Mouse (Mus musculus) embryo, embryonic 10.5 days (tissue): ENCODE data around the gene Cdsn.
"Not testable (repeated sequence)": the region's sequence is repeated elsewhere in the genome, so short reads cannot be mapped to it uniquely, and the experiment has no call there.

Experiments
- DNase-seq: peaks from one replicate; pipeline ENCODE4 v3.0.0-alpha.2; 2015; ENCODE audit warnings: low spot score

Cdsn gene

DNA sequence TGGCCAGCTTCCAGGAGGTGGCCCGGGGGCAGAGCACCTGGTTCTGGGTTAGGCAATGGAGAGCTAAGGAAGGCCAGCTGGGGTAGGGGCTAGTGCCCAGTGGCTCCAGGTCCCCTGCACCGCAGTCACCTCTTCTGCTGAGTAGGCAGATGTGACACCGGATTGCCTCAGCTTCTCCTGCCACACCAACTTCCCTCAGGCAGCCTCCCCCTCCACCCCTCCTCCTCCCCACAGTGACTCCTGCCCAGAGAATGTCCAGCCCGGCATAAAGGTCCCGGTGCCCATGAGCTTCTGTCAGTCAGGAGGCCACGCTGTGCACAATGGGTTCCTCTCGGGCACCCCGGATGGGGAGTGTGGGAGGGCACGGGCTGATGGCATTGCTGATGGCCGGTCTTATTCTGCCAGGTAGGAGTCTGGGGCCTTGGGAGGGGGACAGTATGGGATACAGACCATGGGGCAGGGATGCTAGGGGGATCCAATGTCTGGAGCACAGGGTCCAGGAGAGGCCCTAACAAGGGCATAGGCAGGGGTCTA, at the start of gene Cdsn:
Gene Cdsn (plus strand): TSS at position 248 of the 534 bp plus-strand sequence.
- no peak for DNase-seq

DNA sequence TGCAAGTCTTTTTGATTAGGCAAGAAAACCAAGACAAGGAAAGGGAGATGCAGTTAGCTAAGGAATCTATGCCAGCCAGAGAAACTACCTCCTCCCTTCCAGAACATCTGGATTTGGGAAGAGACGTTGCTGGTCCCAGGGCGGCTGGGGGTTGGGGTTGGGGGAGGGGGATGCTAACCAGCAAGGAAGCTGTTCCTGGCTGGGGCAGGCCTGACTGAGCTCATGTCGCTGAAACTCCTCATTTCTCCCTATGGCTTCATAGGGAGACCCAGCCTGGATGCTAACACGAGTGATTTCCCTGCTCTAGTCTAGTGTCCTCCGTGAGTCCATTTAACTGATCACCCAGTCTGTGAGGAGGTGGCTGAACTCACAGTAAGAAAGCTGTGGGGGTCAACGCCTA, 49.7 kb upstream of the Cdsn start:
- DNase-seq = peak; percentile 36

DNA sequence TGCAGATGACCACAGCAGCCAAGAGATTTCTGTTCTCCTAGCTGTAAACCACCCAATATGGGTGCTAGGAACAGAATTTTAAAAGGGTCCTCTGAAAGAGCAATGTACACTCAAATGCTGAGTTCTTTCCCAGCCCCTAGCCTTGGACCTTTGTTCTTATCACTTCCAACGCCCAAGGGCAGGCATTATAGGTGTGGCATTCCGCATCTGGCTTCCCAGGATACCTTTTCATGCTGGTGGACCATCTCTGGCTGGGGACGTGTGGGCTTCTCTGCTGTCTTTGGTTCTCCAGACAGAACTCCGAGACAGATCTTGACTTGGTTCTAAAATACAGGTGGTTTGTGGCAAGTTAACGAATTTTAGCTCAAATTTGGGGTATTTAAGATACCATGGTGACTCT, 49.2 kb upstream of the Cdsn start:
- DNase-seq = no peak

DNA sequence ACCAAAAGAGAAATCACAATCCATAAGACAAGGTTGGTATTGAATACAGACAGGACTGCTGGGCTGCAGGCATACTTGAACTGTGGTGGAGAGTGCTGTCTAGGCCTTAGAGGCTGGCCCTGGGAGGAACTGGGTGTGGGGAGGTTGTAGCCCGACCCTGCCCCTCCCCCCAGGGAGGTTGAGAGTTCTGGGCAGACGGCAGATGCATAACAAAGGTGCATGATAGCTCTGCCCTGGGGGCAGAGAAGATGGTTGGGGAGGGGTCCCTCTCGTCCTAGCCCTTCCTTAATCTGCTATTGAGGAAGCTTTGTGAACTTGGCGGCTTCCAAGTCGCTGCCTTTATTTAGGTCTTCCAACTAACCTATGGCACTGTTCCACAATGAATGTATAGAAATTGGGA, 48.1 kb upstream of the Cdsn start:
- DNase-seq = no peak

DNA sequence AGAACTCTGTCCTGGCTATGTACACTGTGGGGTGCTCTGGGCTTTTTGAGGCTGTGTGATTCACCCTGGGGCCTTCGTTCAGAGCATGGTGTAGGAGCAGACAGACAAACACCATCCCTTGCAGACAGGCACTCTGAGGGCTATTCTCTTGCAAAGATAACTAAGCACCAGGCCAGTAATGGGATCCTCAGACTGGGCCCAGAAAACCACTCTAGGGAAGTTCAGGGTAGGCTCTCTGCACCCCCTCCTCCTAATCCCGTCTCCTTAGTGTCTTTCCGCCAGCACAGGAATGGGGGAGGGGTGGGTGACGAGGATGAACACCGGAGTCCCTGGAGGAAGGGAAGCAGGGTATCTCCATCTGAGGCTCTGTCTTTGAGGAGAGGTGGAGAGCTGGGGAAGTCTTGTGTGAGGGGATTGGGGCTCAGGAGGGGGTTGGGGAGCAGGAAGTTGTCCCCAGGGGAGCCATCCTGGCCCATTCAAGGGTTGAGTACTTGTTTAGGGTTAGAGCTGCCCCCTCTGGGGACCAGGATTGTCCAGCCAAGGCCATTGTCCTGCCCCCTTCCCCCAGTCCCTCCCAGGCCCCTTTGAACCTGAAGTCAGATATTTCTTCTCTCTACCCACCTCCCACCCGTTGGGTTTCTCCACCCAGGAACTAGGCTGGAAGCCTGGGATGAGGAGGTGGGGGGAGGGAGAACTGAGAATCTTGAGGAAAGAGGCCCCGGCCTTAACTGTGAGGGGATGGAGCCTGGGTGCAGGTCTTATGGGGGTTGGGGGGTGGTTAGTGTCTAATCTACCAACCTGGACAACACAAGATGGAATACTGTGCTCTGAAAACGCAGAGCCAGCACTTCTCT, 47.1 kb upstream of the Cdsn start:
- DNase-seq = no peak

DNA sequence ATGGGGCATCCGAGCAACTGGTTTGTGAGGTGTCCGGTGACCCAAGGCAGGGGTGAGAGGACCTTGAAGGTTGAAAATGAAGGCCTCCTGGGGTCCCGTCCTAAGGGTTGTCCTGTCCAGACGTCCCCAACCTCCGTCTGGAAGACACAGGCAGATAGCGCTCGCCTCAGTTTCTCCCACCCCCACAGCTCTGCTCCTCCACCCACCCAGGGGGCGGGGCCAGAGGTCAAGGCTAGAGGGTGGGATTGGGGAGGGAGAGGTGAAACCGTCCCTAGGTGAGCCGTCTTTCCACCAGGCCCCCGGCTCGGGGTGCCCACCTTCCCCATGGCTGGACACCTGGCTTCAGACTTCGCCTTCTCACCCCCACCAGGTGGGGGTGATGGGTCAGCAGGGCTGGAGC, 46.2 kb upstream of the Cdsn start, which contains the start of gene Pou5f1:
Gene Pou5f1 (plus strand): TSS at position 243 of the 400 bp plus-strand sequence.
- DNase-seq = no peak

DNA sequence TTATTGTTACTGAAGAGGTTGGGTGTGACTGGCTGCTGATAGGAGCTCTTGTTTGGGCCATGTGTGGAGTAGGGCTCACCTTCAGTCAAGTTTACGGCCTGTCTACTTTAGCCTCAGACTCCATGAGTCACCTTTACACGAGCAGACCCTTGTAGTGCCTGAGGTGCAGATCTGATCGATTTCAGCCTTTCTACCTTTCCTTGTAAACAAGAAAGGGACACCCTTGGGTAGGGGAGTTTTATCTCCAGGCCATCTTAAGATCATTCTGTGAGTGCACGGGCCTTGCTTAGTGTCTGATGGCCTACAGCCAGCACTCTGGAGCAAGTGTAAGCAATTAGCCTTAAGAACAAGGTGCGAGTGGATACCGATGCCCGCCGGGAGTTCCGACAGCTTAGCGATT, 45.0 kb upstream of the Cdsn start:
- no peak for DNase-seq

DNA sequence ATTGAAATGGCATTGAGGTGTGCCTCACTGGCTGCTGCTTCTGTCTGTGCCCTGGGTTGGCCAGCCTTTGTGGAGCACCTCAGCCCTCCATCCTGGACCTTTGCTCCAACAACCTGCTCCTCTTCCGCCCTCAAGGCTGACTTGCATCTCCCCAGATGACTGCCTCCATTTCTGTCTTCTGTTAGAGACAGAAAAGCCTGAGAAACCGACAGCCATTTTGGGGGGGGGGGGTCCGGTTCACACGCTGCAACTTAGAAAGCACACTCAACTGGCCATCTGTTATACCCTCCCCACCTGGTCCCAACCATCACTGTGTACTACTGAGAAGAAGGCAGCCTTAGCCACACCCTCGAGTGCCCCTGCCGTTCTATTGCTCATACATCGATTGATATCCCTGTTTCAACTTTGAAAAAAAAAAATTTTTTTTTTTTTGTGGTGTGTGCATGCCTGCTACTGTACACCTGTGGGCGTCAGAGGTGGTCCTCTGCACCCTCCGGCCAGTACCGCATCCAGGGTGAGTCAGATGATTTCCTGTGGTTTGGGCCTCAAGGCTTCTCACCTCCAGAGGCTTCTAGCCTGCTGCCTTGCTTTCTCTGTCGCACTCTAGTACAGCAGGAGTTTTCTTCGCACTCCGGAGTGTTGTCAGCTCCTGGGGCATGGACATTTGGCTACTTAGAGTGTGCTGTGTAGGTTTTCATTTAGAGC, 44.2 kb upstream of the Cdsn start:
- DNase-seq = no peak

DNA sequence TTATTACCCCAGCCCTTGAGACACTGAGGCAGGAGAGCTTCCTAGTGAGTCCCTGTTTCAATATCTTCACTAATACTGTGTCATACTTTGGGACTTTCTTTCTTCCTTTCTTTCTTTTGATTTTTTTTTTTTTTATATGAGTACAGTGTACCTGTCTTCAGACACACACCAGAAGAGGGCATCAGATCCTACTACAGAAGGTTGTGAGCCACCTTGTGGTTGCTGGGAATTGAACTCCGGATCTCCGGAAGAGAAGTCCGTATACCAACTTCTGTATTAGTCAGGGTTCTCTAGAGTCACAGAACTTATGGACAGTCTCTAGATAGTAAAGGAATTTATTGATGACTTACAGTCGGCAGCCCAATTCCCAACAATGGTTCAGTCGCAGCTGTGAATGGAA, 43.6 kb upstream of the Cdsn start:
- not testable (repeated sequence) for DNase-seq

DNA sequence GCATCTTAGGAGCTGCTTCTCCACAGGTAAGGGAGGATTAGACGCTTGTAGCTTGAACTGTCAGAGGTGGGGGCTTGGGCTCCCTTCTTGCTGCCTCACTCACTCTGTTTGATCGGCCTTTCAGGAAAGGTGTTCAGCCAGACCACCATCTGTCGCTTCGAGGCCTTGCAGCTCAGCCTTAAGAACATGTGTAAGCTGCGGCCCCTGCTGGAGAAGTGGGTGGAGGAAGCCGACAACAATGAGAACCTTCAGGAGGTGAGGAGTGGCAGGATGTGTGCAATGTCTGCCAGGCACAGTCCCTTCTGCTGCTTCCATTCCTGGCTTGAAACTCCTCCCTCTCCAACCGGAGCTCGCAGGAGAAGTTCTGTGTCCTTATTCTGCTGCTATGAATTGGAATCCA, 42.6 kb upstream of the Cdsn start:
- peak; percentile 59 for DNase-seq

DNA sequence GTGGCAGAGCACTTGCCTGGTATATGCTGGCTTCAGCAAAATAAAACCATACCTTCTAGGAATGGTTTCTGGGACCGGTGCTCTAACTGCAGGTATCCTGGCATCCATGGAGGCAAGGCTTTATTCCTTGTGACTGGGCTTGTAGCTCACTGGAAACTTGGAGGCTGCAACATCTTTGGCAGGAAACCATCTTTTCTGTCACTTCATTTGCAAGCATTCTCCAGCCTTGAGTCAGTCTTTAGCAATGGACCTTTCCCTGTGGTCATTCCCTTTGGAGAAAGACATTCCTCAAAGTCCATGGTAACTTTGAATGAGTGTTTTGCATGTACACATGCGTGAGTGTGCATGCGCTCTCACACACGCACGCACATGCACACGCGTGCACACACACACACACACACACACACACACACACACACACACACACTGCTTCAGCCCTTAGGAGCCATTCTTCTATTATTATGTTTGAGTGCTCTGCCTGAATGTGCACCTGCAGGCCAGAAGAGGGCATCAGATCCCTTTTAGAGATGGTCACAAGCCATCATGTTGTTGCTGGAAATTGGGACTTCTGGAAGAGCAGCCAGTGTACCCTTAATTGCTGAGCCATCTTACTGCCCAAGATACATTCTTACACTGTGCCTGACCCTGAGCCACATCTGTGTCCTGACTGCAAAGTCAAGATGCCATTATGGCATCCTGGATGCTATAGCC, 38.9 kb upstream of the Cdsn start:
- no peak for DNase-seq

DNA sequence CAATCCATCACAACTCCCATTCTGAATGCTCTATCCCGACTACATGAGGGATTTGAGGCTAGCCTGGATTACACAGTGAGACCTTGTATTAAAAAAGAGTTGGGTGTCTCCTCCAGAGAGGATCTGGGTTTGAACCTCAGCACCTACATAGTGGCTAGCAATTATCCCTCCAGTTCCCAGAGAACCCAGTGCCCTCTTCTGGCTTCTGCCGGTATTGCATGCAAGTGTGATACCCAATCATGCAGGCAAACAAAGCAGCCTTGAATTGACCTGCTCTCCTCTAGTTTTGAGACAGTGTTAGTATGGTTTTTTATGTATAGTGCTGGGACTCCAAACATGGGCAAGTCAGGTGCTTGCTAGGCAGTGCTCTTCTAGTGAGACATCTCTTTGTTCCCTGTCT, 38.0 kb upstream of the Cdsn start:
- peak; percentile 87 for DNase-seq

DNA sequence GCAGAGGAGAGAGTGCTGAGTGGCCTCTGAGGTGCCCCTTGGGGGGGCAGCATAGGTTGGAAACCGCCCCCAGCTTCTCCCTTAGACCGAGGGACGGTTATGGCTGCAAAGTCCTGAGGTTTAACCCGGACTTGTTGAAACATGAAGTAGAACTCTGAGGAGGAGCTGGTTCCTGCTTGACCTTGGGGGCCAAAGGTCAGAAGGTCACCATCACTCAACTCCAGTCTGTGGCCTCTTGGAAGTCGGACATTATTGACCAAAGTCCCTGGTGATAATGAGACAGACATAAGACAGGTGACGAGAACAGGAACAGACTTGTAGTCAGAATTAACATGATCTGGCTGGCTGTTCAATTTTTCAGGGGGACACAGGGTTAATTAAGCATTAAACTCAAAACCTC, 37.2 kb upstream of the Cdsn start:
- DNase-seq = peak; percentile 50

DNA sequence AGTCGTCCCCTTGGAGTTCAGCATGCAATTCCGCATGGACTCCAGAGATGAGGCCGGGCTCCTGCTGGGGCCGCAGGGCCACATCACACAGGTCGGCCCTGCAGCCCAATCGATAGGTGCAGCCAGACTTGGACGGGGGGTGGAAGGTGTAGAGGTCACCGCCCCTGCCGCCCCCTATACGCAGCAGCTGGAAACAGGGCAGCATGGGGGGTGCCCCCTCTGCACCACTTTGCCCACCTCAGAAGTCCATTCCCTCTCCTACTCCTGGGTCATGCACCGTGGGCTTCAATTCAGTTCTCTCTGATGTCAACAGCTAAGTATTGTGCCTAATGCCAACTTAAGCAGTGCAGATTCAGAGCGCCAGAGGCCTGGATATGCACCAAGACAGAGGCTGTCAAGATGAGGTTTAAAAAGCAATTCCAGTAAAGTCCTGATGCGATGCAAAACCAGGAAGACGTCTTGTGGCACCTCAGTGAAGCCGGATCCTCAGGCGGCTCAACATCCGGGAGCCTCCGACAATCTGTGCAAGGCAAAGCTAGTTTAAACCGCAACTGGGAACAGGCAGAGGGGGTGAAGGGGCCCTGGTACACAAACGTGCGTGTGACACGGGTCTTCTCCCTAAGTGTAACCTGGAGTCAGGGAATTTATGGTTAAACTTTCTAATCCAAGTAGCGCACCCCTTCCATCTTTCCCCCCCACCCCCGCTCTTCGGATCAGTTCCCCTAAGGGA, 35.9 kb upstream of the Cdsn start:
- DNase-seq = peak; percentile 70

DNA sequence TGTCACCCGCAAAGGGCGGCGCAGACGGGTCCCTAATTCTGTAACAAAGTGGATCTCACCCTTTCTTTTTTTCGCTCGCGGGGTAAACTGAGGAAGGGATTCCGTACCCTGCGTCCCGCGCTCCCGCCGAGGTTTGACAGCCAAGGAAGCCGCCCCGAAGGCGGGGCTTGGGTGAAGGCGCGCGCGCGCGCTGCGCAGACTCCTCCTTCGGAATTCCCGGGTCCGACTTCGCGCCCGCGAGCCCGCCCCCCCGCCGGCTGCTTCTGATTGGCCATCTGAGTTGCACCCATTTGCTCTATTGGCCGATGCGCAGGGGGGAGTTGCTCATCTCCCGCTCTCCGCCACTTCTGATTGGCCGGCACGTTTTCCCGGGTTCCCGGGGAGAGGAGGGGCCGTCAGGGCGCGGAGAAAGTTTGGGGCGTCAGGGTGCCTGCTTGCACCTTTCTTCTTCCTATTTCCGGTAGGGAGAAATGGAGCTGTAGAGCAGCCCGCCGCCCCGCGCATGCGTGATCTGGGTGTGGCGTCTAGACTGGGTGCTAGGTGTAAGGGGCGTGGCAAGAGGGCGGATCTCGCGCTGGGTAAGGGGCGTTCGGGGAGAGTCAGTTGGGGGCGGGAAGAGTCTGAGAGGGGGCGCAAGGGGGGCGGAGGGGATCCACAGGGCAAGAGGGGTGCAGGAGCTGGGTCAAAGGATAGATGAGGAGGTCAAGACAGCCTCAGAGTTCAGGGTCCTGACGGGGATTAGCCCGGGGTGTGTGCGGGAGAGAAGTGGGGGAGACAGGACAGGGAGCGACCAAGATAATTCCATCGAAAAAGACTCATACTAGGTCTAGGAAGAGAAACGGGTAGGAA, 35.1 kb upstream of the Cdsn start, which contains the start of the genes Tcf19 and Cchcr1:
Gene Tcf19 (minus strand): TSS at position 173 of the 849 bp plus-strand sequence.
Gene Cchcr1 (plus strand): TSS at position 449 of the 849 bp plus-strand sequence.
- peak; percentile 97 for DNase-seq

DNA sequence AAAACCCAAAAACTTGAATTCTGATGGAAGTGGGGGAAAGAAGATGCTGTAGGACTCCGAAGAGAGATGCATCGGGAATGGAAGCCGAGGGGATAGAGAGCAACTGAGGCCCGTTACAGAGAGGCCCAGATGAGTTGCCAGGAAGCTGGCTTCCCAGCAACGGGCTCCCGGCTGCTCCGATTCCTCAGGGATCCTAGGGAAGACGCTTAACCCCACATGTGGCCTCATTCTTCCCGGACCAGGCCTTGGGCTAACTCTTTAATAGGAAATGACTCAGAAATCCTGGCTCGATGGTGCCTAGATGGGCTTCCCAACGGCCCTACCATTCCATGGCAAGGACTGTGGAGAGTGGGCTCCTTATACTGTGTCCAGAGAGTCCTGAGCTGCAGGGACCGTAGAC, 34.4 kb upstream of the Cdsn start:
- DNase-seq = peak; percentile 27

DNA sequence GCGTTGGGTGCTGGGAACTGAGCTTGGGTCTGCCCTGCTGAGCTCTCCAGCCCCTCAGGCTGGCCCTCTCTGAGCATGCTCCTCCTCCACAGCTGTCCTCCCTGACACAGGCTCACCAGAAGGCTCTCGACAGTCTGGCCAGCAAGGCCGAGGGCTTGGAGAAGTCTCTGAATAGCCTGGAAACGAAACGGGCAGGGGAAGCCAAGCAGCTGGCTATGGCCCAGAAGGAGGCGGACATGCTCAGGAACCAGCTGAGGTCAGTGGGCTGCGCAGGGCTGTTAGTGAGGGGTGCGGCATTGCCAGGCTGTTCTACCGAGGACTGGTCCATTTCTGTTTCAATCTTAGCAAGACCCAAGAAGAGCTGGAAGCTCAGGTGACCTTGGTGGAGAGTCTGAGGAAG, 27.6 kb upstream of the Cdsn start:
- no peak for DNase-seq

DNA sequence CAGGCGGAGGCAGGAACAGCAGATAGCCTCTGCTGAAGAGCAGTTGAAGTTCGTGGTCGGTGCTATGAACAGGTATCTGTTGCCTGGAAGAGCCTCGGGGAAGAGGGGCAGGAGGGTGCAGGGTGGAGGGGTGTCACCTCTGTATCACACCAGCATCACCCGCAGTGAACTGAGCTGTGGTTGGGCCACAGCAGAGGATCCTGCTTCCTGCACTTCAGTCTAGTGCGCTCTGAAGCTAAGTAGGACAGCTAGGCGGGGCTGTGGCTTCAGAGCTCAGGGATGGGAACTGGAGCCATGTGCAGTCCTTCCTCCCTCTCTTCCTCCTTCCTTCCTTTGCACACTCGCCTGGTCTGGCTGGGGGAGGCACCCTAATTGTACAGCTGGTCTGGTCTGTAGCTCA, 25.3 kb upstream of the Cdsn start:
- no peak for DNase-seq

DNA sequence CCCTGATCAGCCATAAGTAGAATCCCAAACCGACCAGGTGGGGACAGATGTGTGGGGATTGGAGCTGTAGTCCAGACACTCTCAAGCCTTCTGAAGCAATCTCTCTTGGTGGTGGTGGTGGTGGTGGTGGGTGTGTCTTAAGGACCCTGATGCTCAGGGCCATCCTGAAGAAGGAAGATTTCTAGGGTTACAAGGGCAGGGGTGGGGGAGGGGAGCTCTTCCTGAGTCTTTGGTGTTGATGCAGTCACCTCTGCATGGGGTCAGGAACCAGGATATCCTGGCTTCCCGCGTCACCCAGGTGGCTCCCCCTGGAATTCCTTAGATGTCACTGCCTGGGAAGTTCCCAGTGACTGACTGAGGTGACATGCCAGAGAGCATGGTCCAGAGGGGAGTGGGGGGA, 19.6 kb upstream of the Cdsn start:
- no peak for DNase-seq

DNA sequence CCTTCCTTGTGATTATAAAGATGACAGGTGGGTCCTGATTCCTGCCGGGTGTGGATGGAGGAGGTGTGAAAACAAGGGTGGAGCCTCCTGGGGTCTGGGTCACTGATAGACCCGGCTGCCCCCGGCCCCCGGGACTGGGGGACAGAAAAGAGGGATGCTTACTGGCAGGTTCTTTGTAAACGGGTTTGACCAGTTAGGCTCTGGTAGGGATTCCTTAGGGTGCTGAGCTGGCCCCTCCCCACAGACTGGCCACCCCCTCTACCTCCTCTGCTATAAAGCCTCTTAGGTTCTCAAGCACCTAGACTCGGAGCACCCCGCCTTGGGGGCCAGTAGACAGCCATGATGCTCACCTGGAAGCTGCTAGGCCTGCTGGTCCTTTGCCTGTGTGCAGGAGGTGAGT, 19.0 kb upstream of the Cdsn start, which contains the start of gene Psors1c2:
Gene Psors1c2 (plus strand): TSS at position 301 of the 400 bp plus-strand sequence.
- DNase-seq = no peak

DNA sequence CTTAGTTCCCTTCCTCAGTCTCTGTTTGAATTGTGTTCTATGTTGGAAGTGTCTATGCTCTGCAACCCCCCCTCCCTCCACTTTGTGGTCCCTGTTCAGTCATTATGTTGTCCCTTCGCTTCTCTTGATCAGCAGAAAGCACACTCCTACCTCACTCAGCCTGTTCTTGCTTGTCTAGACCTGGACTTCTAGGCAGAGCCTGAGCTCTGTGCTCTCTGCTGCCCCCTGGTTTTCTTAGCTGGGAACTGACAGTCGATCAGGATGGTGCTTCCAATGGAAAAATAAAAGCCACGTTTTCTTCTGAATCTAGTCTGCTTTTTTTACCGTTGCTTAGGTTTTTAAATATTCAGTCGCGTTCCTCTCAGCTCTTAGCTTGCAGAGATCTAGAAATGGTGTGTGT, 17.6 kb upstream of the Cdsn start:
- peak; percentile 87 for DNase-seq
